Mouse (Mus musculus): ENCODE measurements at regions not wholly inside any gene's neighbourhood (a gene's known extent, or its start where the extent isn't known, plus 50 kb on each side); places are given as distances from the start of the nearest gene placed in this dataset.

DNA sequence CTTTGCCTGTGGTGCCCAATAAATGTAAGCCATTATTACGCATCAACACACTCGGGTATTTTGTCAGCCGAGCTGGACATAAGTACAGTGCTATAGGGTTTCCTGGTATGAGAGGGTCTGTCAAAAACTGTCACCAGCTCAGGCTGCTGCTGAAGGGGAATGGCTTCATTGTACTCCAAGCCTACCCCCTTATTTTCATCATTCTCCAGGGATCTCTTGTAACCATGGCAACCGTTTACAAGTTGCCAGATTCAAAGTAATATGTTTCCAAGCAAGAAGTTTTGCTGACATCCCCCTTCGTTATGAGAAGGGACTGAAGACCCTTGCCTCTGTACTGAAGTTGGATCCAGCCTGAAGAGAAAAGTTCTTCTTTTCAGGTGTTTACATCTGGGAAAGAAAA lies 410.3 kb upstream of the Kdm8 start:
- DNase-seq: no peak

DNA sequence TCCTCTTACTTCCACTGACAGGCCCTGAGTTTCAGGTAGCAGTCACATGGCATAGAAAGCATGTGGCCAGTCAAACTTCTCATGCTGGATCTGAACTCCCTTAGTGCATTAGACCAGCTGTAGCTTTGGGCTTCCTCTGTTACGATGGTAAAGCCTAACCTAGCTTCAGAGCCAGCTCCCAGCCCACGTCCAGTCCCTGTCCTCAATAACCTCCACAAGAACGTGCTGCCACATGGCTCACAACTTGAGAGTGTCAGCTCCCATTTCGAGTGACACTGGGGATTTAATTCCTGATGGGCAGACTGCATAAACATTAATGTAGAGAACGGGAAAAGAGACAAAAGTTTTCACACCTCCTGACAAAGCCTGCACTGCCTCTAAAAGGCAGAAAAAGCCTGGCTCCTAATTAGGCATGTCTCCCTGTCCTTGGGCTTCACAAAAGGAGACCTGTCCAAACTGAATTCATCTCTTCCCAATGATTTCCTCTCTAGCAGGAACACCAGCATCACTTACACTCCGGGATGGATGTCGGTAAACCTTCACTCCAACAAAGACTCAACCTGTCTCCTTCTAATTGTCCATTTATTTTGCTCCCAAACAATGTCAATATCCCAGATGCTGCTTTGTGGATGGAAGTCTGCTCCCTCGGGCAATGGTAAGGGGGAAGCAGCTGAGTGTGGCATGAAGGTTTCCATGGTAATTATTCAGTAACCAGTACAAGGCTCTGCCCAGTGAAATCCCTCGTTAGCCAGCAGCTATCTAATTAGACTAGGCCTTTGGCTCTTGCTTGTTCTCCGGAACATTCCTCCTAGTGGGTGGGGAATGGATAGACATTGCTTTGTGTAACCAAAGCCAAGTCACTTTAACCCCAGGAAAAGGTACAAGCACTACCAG lies 408.1 kb upstream of the Kdm8 start:
- DNase-seq: no peak

DNA sequence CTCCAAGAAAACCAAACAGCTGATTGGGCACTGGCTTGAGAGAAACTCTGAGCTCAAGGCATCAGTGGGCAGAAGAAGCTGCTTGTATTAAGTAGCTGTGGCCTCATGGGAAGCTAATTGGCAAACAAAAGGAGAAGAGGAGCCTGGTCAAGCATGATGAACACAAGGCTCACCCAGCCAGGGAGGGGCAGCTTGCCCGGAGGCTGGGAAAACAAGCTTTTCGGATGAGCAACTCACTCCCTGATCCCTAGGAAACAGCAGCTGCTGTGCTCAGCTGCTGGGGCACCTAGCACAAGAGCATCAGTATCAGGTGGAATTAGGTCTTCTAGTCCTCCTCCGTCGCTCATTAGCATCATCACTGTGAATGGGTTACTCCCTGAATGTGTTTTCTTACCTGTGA lies 405.6 kb upstream of the Kdm8 start:
- DNase-seq: no peak

DNA sequence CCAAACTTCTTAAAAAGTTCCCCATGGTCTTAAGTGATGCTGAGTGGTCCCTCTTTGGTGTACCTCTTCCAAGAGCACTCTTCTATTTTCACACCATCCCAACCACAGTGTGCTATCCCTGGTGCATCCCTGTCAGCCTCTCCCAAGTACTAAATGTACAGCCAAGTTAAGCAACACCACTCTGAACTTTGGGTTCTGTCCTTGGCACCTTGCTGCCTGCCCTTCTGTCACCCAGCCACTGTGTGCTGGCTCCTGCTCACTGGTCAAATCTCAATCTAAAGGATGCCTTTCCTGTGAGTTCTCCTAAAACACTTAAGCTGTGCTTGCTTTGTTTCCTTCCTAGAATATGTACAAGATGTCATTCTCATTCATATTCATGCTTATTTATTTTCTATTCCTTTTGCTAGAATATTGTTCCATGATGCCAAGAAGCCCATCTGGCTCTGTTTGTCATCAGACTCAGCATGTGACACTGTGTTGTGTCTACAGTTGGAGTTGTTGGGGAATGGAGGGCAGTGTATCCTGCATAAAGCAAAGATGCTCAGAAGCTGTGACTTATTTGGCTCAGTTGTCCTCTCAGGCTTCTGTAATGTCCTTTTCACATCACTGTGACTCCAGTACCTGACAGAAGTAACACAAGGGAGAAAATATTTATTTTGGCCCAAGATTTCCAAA lies 388.4 kb upstream of the Kdm8 start:
- no peak for DNase-seq

DNA sequence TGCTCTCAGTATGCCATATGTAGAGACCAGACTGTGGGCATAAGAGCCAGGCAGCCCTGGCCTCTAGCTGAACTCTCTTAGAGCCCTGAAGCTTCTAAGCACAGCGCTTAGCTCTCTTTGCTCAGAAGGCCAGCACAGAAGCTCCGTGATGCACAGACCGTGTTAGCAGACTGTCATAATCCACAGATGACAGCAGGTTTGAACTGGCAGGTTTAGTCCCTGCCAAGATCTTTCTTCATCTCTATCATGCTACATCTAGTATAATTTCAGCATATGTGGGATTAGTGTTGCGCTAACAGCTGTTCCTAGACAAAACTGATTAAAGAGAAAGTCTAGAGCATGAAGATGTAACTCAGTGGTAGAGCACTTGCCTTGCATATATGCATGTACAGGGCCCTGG lies 342.0 kb upstream of the Kdm8 start:
- no peak for DNase-seq

DNA sequence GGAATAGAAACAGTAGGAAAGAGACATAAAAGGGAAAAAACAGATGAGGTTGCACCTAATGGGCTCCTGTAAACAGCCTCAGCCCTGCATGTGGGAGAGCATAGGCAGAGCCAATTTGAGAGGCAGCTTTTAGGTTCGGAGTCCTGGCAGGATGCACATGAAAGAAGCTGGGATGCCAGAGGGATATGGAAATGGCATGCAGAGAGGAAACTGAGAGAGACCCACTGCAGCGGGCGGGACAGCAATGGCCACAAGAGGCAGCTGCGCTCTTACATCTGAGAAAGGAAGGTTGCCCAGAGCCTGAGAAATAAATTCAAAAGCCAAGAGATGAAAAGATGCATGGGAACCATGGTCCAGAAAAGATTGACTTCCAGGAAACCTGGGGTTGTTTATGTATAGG lies 340.5 kb upstream of the Kdm8 start:
- DNase-seq: no peak

DNA sequence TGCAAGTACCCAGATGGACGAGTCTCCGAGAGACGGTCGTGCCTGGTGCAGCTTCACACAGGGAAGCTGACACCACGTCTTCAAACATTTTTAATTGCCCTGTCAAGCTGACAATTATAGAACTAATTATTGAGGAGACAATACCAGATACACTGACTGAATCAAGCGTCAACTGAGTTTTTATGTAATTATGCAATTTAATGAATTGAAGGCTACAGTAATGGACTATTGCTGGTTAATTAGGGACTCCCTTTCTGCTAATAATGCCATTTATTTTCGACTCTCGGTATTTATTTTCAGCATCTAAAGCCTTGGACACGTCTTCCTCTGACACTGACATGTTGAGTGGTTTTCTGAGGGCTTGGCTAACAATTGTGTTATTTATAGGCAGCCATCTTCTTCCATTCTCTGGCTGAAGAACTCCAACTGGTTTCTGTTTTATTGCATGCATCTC lies 331.6 kb upstream of the Kdm8 start:
- no peak for DNase-seq

DNA sequence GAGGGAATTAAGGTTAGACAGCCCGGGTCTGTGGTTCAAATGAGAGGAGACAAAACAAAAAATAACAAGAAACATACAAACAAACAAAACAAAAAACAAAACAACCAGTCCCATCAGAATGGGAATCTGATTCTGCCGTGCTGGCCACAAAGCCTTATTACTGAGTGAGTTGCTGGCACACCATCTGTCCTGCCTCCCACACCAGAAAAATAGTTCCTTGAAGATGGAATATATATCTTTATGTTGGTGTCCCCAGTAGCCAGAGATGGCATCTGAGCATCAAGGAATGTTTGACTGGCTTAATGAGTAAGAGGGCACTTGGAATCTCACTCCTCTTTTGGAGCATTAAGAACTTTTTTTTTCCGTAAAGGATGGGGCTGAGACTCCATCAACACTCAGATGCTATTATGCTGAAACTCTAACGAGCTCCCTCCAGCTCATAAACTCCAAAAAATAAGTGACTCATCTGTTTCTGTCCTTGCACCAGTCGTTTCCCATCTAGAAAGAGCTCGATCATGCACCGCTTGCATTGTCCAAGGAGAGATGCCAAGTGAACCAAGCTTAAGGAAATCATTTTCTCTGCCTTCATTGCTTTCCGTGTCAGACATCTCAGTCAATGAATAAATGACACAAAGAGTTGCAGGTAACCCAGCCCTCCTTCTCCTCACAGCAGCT lies 329.0 kb upstream of the Kdm8 start:
- DNase-seq: no peak

DNA sequence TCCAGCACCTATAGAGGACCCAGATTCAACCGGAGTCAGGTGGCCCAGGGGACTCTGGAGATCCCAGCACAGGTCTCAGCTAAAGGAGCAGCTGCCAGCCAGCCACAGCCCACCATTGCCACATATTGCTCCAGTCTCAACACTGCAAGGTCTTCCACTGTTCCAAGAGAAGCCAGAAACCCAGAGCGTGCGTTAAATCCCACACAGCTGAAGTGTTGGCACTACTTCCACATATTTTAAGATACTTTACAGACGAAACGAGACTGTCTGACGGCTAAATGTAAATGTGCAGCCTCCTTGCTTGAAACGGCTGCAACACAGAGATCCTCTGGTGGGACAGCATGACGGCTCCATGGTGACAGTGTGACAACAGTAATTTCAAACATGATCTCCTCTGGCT lies 327.3 kb upstream of the Kdm8 start:
- no peak for DNase-seq

DNA sequence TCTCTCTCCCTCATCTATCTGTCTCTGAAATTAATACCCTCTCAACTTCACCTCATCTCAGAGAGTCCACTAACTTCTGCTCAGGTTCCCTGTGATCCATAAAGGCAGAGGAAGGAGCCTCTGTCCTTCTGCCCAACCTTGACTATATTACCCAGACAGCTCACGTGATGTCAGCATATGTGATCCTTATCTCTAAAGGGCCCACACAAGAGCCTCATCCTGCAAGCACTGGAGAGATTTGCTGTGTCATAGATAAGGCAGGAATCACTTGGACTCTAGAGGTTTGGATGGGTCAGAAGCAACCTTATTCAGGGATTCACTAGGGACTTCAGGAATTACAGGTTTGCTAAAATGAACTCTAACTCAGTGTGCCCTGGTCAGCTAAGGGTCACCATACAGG lies 315.3 kb upstream of the Kdm8 start:
- DNase-seq: no peak

DNA sequence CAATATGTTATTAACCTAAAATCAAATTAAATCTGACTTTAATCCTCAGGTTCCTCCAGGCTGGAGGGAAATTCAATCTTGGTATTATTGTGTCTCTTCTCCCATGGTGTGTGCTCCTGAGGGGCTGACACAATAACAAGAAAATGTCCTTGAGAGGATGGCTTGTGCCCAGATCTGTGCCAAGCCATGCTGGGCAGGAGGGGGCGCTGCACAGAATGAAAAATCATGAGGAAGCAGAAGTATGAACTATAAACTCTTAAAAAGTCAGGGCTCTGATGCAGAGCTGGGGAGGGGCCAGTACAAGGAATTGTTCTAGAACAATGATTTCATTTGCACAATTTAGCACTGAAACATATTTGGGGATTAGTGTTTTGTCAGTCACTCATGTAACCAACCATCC lies 312.5 kb upstream of the Kdm8 start:
- no peak for DNase-seq

DNA sequence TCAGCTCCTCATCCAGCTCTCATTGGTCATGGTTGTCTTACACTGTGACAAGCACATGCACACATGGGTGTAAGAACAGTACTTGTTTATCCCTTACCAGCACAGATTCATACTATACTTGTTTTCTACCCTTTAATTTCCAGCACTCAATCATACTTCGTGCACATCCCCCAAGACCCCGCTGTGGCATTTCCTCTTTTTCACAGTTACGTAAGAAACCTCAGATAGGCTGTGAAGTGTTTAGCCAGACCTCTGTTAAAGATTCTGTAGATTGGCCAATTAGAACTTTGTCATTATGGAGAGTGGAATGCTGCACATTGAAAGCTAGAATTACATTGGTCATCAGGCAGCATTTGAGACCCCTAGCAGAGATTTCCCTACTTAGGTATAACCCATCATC lies 305.9 kb upstream of the Kdm8 start:
- DNase-seq: no peak

DNA sequence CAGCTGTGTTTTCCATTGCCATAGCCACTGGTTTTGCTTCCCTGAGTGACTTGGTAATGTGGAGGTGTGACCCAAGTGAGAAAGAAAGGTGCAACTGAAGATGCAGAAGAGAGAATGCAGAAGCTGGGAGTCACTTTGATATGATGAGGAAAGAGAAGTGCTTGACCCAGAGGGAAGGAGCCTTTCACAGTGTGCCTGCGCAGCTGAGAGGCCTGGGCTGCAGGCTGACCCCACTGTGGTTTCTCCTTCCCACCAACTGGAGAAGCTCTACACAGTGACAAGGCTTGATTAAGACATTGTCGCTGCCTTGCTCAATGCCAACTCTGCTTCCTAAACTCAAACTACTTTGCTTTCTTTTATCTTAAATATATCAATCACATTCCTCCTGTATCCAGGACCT lies 305.3 kb upstream of the Kdm8 start:
- DNase-seq: no peak

DNA sequence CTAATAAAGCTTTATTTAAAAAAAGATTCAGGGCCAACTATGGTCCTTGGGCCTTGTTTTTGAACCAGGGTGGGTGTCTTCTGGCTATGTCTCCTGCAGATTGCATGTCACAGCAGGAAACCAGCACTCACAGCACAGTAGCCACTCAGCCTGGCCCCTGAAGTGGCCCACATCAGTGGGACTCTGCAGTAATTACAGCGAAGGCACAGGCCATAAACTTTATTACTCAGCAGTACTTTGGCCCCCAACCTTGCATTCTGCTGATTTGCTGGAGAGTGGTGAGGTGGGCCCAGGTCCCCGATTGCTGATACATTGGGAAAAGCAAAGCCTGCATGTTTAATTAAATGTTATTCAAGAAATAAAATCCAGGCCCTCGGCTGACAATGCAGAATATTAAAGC lies 303.6 kb upstream of the Kdm8 start:
- DNase-seq: no peak

DNA sequence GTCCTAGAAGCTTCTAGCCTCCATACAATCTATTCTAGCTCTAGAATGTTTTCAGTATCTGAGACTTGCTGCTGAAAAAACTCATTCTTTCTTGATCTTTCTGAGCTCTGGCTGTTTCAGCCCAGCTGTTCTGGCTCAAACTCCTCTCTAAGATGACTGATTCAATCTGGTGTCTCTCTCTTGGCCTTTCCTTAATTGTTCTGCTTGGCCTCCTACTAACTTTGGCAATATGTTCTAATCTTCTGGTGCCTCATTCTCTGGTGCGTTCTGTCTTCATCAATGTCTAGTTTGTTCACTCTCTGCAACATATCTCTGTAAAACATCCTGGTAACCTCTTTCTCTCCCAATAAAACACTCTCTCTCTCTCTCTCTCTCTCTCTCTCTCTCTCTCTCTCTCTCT lies 302.6 kb upstream of the Kdm8 start:
- DNase-seq: no peak

DNA sequence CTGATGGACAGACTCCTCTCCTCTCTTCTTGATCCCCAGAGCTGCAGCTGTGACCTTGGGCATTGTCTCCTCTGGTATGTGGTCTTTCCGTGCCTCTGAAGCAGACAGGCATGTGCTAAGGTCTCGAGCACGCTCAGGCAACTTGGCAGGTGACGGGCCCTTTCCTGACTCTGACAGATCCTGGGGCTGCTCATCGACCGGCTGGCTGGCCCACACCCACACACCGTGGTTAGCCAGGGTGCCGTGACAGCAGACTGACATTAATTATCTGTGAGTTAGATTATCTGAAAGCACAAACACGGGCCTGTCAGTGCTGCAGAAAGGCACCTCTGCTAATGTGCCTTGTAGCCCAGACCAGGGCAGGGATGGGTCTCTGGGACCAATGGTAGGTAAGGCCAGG lies 298.5 kb upstream of the Kdm8 start:
- DNase-seq: no peak

DNA sequence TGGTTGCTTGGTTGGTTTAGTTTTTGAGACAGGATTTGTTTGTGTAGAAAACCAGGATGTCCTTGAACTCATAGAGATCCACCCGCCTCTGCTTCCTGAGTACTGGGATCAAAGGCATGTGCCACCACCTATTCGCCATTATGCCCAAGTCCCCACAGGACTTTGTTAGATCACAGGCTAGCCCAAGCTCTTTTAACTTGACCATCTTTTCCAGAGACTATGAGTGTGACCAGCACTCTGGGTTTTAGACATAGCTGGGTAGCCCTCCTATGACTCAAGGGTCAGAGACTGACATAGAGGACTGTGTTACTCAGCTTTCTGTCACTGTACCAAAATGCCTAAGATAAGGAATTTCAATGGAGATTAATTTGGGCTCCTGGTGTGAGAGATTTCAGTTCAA lies 295.3 kb upstream of the Kdm8 start:
- no peak for DNase-seq

DNA sequence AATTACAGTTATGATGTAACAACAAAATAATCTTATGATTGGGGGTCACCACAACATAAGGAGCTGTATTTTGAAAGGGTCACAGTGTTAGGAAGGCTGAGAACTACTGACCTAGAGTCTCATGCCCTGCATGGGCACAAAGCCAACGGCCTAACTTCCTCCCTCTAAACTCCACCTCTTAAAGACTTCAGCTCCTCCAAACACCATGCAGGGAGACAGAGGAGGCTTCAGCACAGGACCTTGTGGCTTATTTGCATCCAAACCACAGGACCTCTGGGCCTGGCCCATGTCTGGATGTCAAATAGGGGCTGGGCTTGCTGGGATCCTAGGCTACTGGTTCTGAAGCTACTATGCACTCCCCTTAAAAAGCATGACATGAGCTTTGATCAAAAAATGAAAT lies 294.7 kb upstream of the Kdm8 start:
- DNase-seq: no peak

DNA sequence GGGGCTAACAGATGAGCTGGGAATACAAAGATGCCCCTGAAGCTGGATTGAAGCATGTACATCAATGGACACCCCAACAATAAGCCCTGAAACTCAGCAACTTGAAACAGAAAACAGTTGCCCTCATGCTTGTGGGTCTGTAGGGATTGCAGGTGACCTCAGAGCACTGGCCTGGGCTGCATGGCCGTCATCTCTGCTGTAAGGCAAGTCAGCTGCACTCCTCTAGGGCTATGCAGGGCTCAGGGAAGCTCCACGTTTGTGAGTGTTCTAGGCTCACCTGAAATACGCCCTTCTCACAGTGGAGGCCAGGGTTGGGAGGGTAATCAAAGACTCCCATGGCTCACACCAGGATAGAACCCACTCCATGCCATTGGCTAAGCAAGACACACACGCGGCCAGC lies 292.2 kb upstream of the Kdm8 start:
- DNase-seq: no peak

DNA sequence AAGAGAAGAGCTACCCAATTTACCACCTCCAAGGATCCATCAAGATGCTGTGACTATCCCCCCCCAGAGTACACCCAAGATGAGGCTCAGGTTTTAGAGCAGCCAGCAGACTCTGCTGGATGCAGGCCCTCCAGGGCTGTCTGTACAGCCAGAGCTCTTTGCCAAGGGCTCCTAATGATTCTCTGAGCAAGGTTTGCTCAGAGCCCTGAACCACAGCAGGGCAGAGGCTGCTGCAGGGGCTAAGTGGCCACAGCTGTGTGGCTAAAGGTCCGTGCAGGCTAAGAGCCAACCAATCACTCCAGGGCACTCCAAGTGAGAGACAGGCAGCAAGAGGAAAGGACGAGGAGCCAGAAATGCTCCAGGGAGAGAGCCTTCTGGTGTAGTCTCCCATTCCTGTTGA lies 289.2 kb upstream of the Kdm8 start:
- no peak for DNase-seq

DNA sequence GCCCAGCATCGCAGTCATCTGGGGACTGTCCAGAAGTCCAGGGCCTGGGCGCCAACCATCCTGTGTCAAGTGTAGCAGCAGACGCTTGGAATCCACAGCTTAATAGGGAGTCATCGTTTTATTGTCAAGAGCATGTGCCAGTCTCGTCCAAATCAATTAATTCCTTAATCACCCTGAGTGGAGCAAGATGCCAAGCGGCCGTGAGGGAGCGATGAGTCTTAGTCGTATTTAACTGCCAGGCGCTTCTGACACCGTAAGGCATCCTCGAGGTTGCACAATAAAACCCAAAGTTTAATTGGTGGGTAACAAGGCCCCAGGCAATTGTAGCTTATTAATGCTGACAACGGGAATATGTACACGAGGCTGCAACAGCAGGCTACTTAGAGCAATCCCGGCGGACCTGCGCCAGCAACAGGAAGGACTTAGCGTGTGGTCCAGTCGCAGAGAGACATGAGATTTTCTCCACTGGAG lies 277.6 kb upstream of the Kdm8 start:
- no peak for DNase-seq

DNA sequence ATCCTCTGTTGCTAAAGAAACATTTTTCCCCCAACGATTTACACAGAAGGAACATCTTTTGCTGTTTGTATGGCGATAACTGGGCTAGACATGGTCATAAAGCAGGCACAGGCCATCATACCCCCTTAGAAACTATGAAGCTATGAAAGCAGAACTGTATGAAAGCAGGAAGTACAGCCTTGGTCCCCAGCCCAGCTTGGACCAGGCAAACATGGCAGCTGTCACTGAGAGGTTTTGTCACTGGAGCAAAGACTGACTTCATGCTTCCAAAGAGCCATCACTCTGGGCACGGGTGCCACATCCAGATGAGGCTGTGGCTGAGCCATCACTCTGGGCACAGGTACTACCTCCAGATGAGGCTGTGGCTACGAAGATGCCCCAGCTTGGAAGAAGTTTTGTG lies 276.8 kb upstream of the Kdm8 start:
- no peak for DNase-seq

DNA sequence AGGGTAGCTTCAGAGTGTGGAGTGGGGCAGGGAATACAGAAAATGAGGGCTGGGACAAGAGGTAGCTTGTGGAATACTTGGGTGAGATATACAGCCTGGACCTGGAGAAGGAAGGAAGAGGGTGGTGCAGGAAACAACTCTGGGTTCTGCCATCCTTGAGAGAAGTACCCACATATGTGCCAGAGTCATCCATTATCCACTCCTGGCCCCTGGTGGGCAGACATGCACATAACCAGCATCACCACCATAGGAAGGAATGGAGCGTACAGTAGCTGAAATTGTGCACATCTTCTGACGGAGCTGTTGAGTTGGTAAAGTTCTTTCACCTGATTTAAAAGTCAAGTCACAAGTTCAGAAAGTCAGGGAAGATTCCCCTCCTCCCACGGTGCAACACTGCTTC lies 262.9 kb upstream of the Kdm8 start:
- DNase-seq: no peak

DNA sequence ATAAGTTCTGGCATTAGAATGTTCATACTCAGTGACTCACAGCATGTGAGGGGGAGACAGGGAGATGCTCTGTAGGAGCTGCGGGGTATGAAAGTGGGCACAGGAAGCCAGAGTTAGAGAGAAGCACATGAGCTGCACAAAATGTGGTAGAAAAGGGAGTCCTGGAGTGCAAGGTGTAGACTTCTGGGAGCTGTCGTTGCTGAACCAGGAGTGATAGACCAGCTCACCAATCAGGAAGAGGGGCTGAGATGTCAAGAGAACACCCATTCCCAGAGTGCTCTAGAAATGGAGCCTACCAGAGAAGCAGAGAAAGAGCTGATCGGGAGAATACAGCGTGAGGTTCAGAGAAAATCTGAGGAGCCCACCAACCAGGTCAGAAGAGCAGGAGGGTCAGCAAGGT lies 262.2 kb upstream of the Kdm8 start:
- DNase-seq: no peak

Measured in liver (tissue).